Mouse (Mus musculus) left cerebral cortex, adult 8-10 months (tissue): ENCODE results near the gene Gfi1. TPM values are rescaled to one million over a fixed set of nuclear protein-coding genes. Genes with fewer than 3 reads are reported as not detected.

Source experiments
- DNase-seq, 2 experiments: peaks; one replicate each; pipeline ENCODE4 v3.0.0; 2022; ENCODE audit warnings: low spot score in 2 of 2
- total RNA-seq, 4 experiments: library from RNA; stranded (reverse); gene quantifications; 2 replicates each; pipeline ENCODE4 v1.2.4; 2022

Gene Gfi1
- total RNA-seq, 4 experiments from 2014 or later: not detected

- DNase-seq: no peak
Observed at GRCm38 (mm10) chr5:107678392-107678791, 47.4 kb downstream of the Gfi1 start.

Other genes with a start within 250 kb of the Gfi1 start
- gene Gm42669, start 218.4 kb downstream of the Gfi1 start, total RNA-seq: under 1 TPM; 0.37 to 0.54 (median 0.48) TPM
- 1 to 10 TPM in 1 of 4 experiments, under 1 TPM in 3; 0.41 to 1.1 (median 0.66) TPM for gene 1700028K03Rik, start 191.3 kb downstream of the Gfi1 start, total RNA-seq
- gene Rpap2, start 128.7 kb downstream of the Gfi1 start, total RNA-seq: 10 to 100 TPM; 20.7 to 25.3 (median 23.8) TPM
- 10 to 100 TPM; 18.9 to 23.9 (median 21.4) TPM for gene Glmn, start 128.1 kb downstream of the Gfi1 start, total RNA-seq
- gene Ube2d2b, start 104.1 kb upstream of the Gfi1 start, total RNA-seq: not detected
- gene Evi5, start 149.1 kb upstream of the Gfi1 start, total RNA-seq: 10 to 100 TPM; 77.1 to 86.4 (median 78.8) TPM
- gene Rpl5, start 174.5 kb upstream of the Gfi1 start, total RNA-seq: 10 to 100 TPM; 52.8 to 63.6 (median 62.2) TPM